Mouse (Mus musculus) Muller cell, postnatal 12 days (primary cell): Measurements from ENCODE around the gene Cxxc4.
A peak's percentile ranks its signal among the peaks of the same experiment; 100 is the strongest.
"Not testable (repeated sequence)": the region's sequence is repeated elsewhere in the genome, so short reads cannot be mapped to it uniquely, and the experiment has no call there.

Experiments used
- DNase-seq: peaks from one replicate; pipeline ENCODE4 v3.0.0-alpha.2; 2015; ENCODE audit errors: inconsistent ontology term

The Cxxc4 gene

DNA sequence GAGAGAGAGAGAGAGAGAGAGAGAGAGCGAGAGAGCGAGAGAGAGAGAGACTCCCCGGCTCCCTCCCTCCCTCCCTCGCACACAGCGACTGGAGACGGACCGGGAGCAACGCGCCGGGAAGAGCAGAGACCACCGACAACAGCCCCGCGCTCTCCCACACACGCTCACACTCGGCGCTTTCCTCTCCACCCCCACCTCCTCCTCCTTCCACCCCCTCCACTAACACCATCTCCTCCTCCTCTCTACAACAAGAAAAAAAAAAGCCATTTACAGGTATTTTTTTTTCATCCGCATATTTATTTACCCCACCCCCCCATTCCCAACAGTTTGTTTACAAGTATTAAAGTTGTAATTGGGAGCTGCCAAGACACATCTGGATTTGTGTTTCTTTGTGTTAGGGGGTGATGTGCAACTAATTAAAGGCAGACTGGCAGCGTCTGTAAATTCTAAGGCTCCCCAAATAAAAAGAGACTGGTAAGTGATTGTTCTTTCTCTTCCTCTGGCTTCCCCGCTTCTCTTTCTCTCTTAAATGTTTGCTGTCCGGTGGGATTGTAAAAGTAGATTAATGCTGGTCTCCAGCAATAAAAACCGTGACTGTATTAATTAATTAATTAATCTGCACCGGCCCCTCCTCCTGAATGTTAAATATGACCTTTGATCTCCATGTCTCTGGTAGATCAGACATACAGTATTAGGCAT lies at the start of gene Cxxc4:
TSS of gene Cxxc4 (plus strand) at position 71 of the 699 bp plus-strand sequence.
- no peak for DNase-seq

DNA sequence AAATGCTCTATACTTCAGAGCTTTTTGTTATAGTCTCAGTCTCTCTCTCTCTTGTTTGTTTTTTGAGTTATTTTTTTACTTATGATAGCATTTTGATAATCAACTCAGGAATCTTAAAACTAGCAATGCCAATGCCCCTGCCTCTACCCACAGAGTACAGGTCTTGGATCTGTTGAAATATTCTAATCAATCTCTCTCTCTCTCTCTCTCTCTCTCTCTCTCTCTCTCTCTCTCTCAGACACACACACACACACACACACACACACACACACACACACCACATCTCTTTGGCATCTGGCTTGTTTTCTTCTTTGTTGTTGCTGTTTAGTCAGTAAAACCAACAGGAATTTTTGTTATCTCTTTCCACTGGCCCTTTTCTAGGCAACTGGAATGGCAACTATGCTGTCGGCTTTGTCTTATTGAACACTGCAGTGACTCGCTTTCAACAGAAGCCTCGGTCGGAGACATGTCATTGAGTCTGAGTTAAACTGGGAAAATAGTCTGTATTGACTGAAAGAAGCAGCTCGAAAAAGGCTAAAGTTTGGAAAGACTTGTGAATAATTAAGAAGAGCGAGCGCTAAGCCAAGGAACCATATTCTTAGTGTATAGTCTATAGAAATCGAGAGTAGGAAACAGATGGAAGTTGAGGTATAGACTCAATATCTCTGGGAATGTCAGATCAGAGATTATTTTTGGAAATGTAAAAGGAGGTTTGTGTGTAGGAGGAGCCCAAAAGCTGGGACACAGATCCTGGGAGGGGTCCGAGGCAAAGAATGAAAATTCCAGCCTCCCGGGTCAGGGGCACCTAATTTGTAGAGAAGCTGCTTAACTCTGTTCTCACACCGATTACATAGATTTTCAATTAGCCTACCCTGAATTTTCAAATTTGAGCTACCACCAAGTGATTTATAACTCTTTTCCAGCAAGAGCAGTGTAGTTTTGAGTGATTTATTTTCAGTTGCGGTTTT lies 47.0 kb upstream of the Cxxc4 start:
- DNase-seq = peak; percentile 91

DNA sequence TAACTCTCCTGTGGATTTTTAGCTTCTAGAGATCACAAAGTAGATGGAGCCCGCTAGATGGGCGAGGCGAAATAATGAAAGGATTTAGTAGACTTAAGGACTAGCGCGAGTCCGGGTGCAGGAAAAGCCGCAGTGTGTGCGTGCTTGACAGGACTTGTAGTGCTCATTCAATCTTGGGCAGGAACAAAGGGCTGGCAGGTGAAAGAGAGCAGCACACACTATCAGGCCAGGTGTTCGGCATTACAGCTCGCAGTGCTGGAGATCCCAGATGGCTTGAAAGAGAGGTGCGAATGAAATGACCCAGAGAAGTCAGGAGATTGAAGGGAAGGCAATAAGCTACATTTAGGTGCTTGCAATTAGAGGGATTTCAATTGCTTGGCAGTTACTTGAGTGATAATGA lies 46.2 kb upstream of the Cxxc4 start:
- peak; percentile 26 for DNase-seq

DNA sequence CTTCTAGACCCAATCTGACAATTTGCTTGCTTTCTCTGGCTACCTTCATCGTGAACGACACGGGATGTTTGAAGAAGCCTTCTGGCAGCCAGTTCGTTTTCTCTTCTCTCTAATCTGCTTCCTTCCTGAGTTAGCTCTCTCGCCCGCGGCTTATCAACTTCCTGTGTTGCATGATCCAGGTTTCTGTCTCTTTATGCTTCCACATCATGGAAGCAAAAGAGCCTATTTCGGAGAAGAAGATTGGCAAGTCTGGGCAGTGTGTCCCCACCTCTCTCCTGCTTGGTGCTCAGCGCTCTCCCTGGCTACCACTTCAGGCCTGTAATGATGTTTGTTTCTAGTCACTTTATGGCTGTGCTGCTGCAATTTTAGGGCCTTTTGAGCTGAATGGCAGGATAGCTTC lies 36.4 kb upstream of the Cxxc4 start:
- DNase-seq = no peak

DNA sequence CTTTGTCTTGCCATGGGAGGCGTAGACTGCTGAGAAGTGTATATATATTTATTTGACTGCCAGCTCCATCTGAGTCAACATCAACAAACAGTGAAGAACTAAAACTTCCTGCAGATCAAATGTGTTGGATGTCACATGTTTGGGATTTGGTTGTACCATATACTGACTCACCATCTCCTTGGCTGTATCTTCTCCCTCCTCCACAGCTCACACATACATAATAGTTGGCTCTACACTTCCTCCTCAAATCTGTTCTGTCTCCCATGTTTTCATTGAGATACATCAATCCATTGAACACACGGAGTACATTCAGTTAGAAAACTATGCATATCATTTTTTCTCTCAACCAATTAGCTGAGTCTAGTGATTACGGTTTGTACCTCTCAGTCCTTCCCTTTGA lies 29.7 kb upstream of the Cxxc4 start:
- DNase-seq = no peak

DNA sequence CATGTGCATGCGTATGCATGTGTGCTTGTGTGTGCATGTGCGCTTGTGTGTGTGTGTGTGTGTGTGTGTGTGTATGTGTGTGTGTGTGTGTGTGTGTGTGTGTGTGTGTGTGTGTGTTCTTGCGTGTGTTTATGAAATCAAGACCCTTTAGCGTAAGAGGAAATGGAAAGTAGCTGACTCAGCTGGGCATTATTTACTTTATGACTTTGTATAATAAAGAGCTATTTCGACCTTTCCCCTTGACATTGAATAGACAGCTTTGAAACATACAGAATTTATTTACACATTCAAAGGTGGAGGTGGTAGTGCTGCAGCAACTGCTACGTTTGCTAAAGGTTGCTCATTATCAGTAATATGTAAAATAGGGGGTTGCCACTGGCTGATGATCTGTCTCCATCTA lies 25.3 kb upstream of the Cxxc4 start:
- no peak for DNase-seq

DNA sequence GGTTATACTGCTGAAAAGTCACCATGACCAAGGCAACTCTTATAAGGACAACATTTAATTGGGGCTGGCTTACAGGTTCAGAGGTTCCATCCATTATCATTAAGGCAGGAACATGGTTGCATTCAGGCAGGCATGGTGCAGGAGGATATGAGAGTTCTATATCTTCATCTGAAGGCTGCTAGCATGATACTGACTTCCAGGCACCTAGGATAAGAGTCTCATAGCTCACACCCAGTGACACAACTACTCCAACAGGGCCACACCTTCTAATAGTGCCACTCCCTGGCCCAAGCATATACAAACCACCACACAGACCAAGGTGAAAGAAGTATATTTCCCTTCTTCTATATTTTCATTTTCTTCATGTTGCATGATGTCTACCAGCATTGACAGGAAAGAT lies 16.4 kb upstream of the Cxxc4 start:
- DNase-seq = not testable (repeated sequence)

DNA sequence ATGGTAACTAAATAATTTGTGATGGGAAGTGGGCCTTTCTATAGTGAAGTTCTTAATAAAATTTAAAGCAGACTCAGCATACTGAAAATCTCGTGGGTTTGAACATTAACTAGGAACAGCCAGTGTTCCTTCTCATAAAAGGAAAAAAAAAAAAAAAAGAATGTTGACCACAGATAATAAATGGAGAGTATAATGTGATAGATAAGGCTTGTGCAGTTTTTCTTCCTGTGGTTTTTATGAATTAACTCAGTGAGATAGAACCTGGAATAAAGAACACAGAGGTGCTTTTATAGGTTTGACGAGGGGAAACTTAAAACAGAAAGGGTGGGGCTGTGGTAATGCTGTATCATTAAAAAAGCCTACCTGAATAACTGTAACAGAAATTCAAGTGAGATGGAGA lies 15.3 kb upstream of the Cxxc4 start:
- no peak for DNase-seq

DNA sequence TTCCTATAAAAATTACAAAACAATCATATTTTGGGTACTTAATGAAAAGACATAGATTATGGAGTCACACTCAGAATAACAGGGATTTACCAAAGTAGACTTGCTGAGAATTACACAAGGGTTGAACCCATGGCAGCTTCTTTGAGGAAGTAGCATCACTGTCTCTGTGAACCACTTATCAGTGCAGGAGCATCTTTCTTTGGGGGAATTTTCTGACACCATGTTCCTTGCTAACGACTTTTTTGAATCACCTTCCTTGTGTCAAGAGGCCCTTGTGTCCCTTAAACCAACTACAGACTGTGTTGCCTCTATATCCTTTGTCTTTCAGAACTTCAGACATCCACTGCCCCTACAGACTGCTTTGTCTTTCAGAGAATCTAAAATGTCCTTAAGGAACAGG lies 13.7 kb upstream of the Cxxc4 start:
- no peak for DNase-seq

DNA sequence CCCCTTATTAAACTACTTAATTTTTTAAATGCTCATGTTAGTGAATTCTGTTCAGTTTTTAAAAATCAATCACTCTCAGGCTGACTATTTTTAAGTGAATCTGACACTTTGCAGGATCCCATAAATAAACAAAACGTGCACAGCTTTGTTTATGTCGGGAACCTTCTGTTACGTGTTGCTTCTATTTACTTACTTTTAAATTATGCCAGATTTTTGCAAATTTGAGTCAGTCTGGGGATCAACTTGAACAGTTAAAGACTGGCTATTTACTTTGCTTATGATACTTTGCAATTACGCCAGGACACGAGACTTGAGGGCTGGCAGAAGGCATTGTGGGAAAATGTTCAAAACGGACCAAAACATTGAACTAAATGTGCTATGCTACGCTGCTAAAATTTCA lies 12.3 kb upstream of the Cxxc4 start:
- DNase-seq = no peak

DNA sequence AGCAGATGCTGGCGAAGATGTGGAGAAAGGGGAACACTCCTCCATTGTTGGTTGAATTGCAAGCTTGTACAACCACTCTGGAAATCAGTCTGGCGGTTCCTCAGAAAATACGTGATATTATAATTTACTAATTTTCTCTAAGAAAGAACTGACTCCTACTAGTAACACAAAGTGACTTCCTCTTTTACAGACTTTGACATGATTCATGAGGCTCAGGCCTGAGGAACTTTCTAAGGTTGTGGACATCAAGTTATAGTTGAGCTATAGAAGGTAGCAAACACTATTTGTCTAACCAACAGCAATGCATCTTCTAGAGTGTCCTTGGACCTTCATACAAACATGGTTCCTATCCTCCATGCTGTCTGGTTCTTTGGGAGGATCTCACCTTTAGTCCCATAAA lies 10.4 kb upstream of the Cxxc4 start:
- no peak for DNase-seq

DNA sequence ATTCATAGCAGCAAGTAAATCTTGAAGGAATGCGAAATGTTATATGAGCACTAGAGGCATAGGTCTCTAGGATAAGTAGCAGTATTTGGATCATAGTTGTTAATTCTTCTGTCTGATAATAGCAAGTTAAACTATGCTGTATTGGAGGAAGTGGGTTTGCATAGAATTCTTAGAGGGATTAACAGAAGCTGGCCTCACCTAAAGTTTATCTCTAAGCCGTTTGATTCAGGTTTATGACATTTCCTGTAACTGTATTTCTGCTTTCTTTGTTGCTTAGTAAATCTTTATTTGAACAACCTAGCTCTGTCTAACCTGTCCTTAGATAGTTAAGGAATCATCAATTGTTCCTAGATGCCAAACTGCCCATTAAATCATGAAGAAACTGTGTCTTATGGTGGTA lies 3.5 kb upstream of the Cxxc4 start:
- no peak for DNase-seq

DNA sequence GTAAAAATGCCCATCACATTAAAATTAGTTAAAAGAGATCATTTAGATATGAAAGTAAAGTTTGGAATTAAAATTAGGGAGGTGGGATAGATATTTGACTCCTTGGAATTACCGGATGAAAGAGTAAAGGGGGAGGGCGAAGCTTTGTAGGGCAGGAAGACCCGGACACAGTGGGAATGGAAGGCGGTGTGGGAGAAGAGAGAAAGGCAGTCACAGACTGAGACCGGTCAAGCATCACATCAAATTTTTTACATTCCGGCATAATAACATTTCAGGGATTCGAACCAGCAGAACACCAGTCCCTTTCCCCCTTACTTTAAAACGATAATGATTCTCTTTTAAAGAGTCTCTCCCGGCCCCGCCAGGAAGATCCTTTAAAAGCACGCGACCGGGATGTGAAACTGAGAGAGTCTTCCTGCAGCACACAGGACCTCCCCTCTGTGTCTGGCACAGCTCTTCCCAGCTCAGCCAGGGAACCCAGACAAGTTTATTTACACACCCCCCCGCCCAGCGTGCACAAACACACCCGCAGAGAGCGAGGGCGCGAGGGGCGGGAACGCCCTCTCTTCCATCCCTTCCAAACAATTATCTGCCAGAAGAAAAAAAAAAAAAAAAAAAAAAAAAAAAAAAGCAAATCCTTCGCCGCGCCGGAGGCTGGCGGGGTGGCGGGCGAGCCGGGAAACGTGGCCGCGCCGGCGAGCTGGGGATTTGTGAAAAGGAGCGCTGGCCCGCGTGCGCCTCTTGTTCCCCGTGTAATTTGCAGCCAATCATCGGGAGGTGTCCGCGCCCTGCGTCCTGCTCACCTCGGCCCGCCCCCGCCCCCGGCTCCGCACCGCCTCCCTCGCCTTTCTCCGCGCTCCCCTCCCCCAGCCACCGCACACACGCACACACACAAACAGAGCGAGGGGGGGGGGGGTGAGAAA lies 532 bp upstream of the Cxxc4 start:
- peak; percentile 83 for DNase-seq

DNA sequence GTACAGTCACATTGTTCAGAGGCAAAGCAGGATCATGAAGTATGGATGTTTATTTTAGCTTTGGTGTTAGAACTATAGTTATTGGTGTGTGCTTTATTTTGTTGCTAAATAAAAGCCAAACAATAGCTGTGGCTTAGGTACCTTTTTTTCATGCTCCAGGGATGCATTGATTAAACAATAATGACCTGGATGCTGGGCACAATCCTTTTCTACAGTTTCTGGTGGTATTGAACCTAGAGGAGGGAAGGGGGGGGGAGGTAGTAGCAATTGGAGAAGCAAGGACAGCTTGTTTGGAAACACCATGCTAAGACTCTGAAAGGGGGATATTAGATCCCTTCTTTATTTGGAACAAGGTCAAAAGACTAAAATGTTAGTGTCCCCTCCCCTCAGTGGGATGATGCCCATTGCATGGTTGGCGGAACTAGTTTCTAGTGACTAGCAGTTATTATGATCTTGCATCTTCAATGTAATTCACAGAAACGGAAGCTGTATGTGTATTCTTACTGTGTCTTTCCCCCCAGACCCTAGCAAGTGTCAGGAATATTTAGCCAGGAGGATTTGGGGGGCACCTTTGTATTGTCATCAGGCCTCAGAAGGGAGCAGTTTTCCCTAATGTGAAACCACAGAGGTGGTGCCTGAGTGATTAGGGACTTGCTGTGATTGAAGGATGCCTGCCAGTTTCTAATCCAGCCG lies 975 bp downstream of the Cxxc4 start:
- DNase-seq = no peak

DNA sequence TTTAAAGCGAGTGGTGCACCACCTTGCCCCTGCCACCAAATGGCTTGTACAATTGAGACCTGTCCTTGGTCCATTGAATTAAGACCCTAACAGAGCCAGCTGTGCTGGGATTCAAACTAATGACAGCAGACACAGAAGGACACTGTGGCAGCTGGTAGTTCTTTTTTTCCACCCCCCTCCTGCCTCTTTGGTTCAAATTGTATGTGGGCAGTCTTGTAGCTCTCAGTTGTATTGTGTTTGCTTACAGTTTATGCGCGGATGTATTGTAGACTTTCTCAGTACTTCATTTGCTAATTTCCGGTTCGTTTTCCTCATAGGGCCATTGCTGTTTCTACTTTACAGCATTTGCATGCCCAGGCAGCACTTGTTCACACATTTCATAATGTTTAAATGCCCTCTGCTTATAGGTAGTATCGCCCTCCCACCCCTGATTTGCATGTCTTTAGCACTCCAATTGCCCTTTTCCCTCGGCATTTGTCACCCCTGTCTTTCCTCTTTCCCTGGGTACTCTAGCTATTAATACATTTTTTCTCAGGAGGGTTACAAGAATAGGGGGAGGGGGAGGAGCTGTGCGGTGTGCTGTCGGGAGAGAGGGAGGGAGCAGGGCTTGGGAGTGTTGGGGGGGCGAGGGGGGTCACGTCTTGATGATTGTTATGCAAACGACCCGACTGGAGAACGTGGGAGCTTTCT lies 2.5 kb downstream of the Cxxc4 start:
- DNase-seq = peak; percentile 59

DNA sequence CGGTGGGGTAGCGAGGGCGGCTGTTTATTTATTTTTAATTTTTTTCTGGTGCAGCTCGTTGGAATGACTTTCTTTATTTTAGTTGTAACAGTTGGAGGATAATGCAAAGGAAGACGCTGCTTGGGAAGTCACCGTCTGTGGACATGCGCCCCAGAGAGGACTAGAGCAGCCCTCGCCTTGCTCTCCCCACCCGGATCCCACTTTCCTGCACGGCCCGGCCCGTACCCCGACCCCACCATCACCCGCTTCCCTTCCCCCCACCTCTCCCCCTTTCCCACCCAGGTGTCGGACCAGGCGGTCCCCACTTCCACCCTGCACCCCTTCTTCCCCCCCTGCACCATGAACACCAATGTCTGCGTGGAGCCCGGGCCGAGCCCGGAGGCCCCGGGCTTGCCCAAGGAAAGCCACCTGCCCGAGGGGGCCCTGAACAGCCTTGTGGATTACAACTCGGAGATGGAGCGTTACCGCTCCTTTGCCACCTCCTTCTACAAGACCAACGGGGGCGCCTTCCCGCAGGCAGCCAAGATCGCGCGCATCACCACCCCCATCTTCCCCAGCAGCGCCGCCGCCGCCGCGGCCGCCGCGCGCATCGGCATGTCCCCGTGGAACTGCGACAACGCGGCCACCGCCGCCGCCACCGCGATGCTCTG lies 3.2 kb downstream of the Cxxc4 start:
- peak; percentile 67 for DNase-seq

DNA sequence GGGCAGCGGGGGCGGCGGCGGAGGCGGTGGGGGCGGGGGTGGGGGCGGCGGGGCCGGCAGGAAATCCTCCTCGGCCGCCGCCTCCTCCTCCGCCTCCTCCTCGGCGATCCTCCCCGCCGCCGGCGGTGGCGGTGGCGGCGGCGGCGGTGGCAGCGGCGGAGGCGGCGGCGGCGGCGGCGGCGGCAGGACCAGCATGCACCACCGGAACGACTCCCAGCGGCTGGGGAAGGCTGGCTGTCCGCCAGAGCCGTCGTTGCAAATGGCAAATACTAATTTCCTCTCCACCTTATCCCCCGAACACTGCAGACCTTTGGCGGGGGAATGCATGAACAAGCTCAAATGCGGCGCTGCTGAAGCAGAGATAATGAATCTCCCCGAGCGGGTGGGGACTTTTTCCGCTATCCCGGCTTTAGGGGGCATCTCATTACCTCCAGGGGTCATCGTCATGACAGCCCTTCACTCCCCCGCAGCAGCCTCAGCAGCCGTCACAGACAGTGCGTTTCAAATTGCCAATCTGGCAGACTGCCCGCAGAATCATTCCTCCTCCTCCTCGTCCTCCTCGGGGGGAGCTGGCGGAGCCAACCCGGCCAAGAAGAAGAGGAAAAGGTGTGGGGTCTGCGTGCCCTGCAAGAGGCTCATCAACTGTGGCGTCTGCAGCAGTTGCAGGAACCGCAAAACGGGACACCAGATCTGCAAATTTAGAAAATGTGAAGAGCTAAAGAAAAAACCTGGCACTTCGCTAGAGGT lies 3.9 kb downstream of the Cxxc4 start:
- DNase-seq = peak; percentile 72

DNA sequence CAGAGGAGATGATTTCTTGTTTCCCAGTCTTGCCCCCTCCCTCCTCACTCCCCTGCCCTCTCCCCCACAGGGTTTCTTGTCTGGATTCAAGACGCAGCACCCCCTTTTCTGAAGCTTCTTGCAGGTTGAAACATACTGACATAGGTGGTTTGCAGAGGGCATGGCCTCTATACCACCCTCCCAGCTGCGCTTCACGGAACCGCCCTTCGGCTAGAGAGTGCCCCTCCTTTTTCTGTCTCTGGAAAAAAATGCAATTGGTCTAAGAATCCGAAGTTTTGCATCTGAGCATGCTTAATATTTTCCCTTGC lies 4.4 kb downstream of the Cxxc4 start:
- DNase-seq = no peak

DNA sequence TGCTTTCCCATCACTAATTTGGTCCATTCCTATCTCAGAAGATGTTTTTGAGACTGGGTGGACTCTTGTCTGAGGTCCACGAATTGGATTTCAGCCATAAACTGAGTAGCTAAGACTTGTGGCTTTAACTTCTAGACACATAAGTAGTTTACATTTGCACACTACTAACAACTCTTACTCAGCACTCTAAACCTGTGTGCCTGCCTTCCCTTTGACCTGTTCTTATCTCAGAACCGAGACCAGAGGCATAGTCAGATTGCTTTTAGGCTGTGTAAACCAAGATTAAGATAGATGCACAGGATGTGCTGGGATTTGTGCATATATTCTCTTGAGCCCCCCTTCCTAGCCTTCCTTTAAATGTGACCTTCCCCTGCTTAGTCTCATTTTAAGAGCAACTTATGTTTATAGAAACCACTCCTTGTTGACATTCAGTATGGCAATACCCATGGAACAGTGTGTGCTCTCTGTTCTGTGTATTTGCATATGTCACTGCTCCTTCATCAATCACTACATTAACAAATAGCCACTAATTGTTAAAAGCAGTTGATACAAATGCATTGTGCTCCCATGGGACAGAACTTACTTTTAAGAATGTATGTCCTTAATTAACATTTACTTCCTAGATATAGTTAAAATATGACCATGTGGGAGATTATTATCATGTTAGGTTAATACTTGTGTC lies 7.0 kb downstream of the Cxxc4 start:
- no peak for DNase-seq
